ENCODE assay signal across 8 mouse cellular contexts in genomic region chr3:90242984-90243775, GRCm38 (mm10). TPM values are rescaled to one million over a fixed set of nuclear protein-coding genes. Genes with fewer than 3 reads are reported as not detected.
DNase-seq lines count a peak whose midpoint lies in the region; ATAC-seq lines count a peak whose summit lies in the region.

Creb3l4 (minus strand) TSS chr3:90243512.

- H3K9me3 ChIP-seq in embryonic facial prominence, embryonic 15.5 days (replicated peaks) = no peaks in the 10 kb centered on the region
- no peaks in the 10 kb centered on the region for H3K9me3 ChIP-seq in hindbrain, embryonic 11.5 days (ENCODE audit: control insufficient read depth, low read length)
- H3K9me3 ChIP-seq in liver, embryonic 11.5 days (ENCODE audit: control insufficient read depth, low read length) = no peaks in the 10 kb centered on the region
- no peaks in the 10 kb centered on the region for H3K9me3 ChIP-seq in neural tube, embryonic 11.5 days (ENCODE audit: control insufficient read depth, low read length)

- peak; percentile 69 for ATAC-seq in embryonic facial prominence, embryonic 15.5 days (ENCODE audit: insufficient number of reproducible peaks, low FRiP score, low TSS enrichment, low read depth)
- peak; percentile 63 for ATAC-seq in hindbrain, embryonic 11.5 days (ENCODE audit: low FRiP score)
- no peak for ATAC-seq in liver, embryonic 11.5 days (replicated peaks; ENCODE audit: low FRiP score)
- peak; percentile 78 for ATAC-seq in neural tube, embryonic 11.5 days (ENCODE audit: insufficient read depth, low FRiP score, low TSS enrichment)
- no peak for ATAC-seq in frontal cortex, adult (ENCODE audit: low TSS enrichment)

- peak within 1 kb of the TSS; percentile 13; the same call in 1 of the 2 replicates for H3K9ac ChIP-seq in embryonic facial prominence, embryonic 15.5 days
- peak within 1 kb of the TSS; percentile 16 for H3K9ac ChIP-seq in hindbrain, embryonic 11.5 days (ENCODE audit: low read depth, low read length)
- peak within 1 kb of the TSS; percentile 31; the same call in 1 of the 2 replicates for H3K9ac ChIP-seq in liver, embryonic 11.5 days (ENCODE audit: low read depth, low read length)
- peak within 1 kb of the TSS; percentile 46 for H3K9ac ChIP-seq in neural tube, embryonic 11.5 days (ENCODE audit: low read length)

- peak within 1 kb of the TSS; percentile 80 for H3K27ac ChIP-seq in embryonic facial prominence, embryonic 15.5 days (replicated peaks)
- no peak within 1 kb of the TSS for H3K27ac ChIP-seq in hindbrain, embryonic 11.5 days (ENCODE audit: low read depth, low read length)
- no peak within 1 kb of the TSS for H3K27ac ChIP-seq in liver, embryonic 11.5 days (ENCODE audit: low read depth, low read length)
- H3K27ac ChIP-seq in neural tube, embryonic 11.5 days (ENCODE audit: low read depth, low read length) = no peak within 1 kb of the TSS

- no peaks in the 10 kb centered on the region for H3K27me3 ChIP-seq in embryonic facial prominence, embryonic 15.5 days
- no peaks in the 10 kb centered on the region for H3K27me3 ChIP-seq in hindbrain, embryonic 11.5 days (ENCODE audit: control insufficient read depth, insufficient read depth, low read length)
- no peaks in the 10 kb centered on the region for H3K27me3 ChIP-seq in liver, embryonic 11.5 days (replicated peaks; ENCODE audit: control insufficient read depth, insufficient read depth, low read length)
- no peaks in the 10 kb centered on the region for H3K27me3 ChIP-seq in neural tube, embryonic 11.5 days (ENCODE audit: control insufficient read depth, insufficient read depth, low read length)

- WGBS in embryonic facial prominence, embryonic 15.5 days = 4% methylated on average over 19 of the region's 19 CpGs
- 3% methylated on average over 19 of the region's 19 CpGs for WGBS in hindbrain, embryonic 11.5 days
- WGBS in liver, embryonic 11.5 days = 12% methylated on average over 19 of the region's 19 CpGs
- WGBS in neural tube, embryonic 11.5 days = 3% methylated on average over 19 of the region's 19 CpGs

- peaks cover 27% of the 10 kb centered on the region for H3K4me1 ChIP-seq in embryonic facial prominence, embryonic 15.5 days
- peaks cover 3% of the 10 kb centered on the region; the same call in 1 of the 2 replicates for H3K4me1 ChIP-seq in hindbrain, embryonic 11.5 days (replicated peaks; ENCODE audit: control insufficient read depth, insufficient read depth, low read length)
- peaks cover 7% of the 10 kb centered on the region; the same call in 1 of the 2 replicates for H3K4me1 ChIP-seq in liver, embryonic 11.5 days (replicated peaks; ENCODE audit: control insufficient read depth, insufficient read depth, low read length)
- peaks cover 11% of the 10 kb centered on the region for H3K4me1 ChIP-seq in neural tube, embryonic 11.5 days (ENCODE audit: control insufficient read depth, insufficient read depth, low read length)

- H3K4me2 ChIP-seq in embryonic facial prominence, embryonic 15.5 days (replicated peaks) = peak within 1 kb of the TSS; percentile 56
- peak within 1 kb of the TSS; percentile 49 for H3K4me2 ChIP-seq in hindbrain, embryonic 11.5 days (replicated peaks; ENCODE audit: low read depth, low read length)
- peak within 1 kb of the TSS; percentile 68 for H3K4me2 ChIP-seq in liver, embryonic 11.5 days
- peak within 1 kb of the TSS; percentile 81 for H3K4me2 ChIP-seq in neural tube, embryonic 11.5 days (ENCODE audit: low read depth)

- H3K4me3 ChIP-seq in embryonic facial prominence, embryonic 15.5 days (replicated peaks) = peak within 1 kb of the TSS; percentile 41
- peak within 1 kb of the TSS; percentile 25 for H3K4me3 ChIP-seq in hindbrain, embryonic 11.5 days (ENCODE audit: low read depth, low read length)
- peak within 1 kb of the TSS; percentile 39 for H3K4me3 ChIP-seq in liver, embryonic 11.5 days (ENCODE audit: low read depth, low read length)
- peak within 1 kb of the TSS; percentile 25 for H3K4me3 ChIP-seq in neural tube, embryonic 11.5 days (ENCODE audit: low read depth, low read length)

- DNase-seq in adrenal gland, adult 2 months = peak; percentile 66
- no peak for DNase-seq in adrenal gland, adult 8-10 months
- peak; percentile 75 for DNase-seq in hindbrain, embryonic 11.5 days (ENCODE audit: low spot score)
- no peak for DNase-seq in liver, embryonic 11.5 days (ENCODE audit: low spot score)
- peak; percentile 73 for DNase-seq in neural tube, embryonic 11.5 days (ENCODE audit: low spot score)
- DNase-seq in cerebellum, postnatal 4 days (ENCODE audit: low spot score in 2 of 2) = no peak

- no peaks in the 10 kb centered on the region for H3K36me3 ChIP-seq in embryonic facial prominence, embryonic 15.5 days
- no peaks in the 10 kb centered on the region for H3K36me3 ChIP-seq in hindbrain, embryonic 11.5 days (ENCODE audit: control insufficient read depth, insufficient read depth, low read length)
- H3K36me3 ChIP-seq in liver, embryonic 11.5 days (ENCODE audit: control insufficient read depth, insufficient read depth, low read length) = no peaks in the 10 kb centered on the region
- H3K36me3 ChIP-seq in neural tube, embryonic 11.5 days (ENCODE audit: control insufficient read depth, insufficient read depth, low read length) = no peaks in the 10 kb centered on the region

RNA-seq across cellular contexts. Expression of gene Creb3l4, which starts in this region (rescaled TPM):
- 1 to 10 TPM in 1 of 2 experiments, under 1 TPM in 1; 0.61 to 1.2 TPM for total RNA-seq in adrenal gland, adult 2 months (2021)
- polyA plus RNA-seq in adrenal gland, adult 2 months (2012; rRNA removed) = 0.28 and 0.61 TPM in 2 replicates
- 1 to 10 TPM in 1 of 4 experiments, under 1 TPM in 3; 0.35 to 1.3 (median 0.63) TPM for total RNA-seq in adrenal gland, adult 8-10 months (2022)
- polyA plus RNA-seq in embryonic facial prominence, embryonic 15.5 days (2015; fragmentation: Nextera tagmentation; extraction: Ambion mirVana) = 6.1 and 7.3 TPM in 2 replicates
- 4.5 and 4.9 TPM in 2 replicates for polyA plus RNA-seq in hindbrain, embryonic 11.5 days (2014; fragmentation: Nextera tagmentation; extraction: Ambion mirVana)
- 0.82 and 2.2 TPM in 2 replicates for polyA plus RNA-seq in liver, embryonic 11.5 days (2014; fragmentation: Nextera tagmentation; extraction: Ambion mirVana)
- 3.4 and 4.0 TPM in 2 replicates for polyA plus RNA-seq in neural tube, embryonic 11.5 days (2014; fragmentation: Nextera tagmentation; extraction: Ambion mirVana)

Comparison
In these comparisons a context has a peak if more than half of its experiments do, and no peak if none do; other contexts are left out.
1. DNase-seq: peak in adrenal gland, adult 2 months (single experiment), hindbrain, embryonic 11.5 days (single experiment) and neural tube, embryonic 11.5 days (single experiment); none in adrenal gland, adult 8-10 months (single experiment), liver, embryonic 11.5 days (single experiment) and cerebellum, postnatal 4 days (0 of 2).
2. ATAC-seq: peak in embryonic facial prominence, embryonic 15.5 days (single experiment), hindbrain, embryonic 11.5 days (single experiment) and neural tube, embryonic 11.5 days (single experiment); none in liver, embryonic 11.5 days (single experiment) and frontal cortex, adult (single experiment).
3. Peak in every context shown above with its lines, with median percentiles within 50 percentile points of each other: H3K4me2 ChIP-seq, H3K4me3 ChIP-seq and H3K9ac ChIP-seq.